Mouse (Mus musculus) stomach, embryonic 14.5 days (tissue): ENCODE results near the gene Ift22. TPM values are rescaled to one million over a fixed set of nuclear protein-coding genes. Genes with fewer than 3 reads are reported as not detected.

ENCODE experiments used
- ATAC-seq: fragments of 200-750 bp; cut with Nextera tagmentation; 2 replicates; pipeline ENCODE4 v1.8.0; 2017; ENCODE audit warnings: low read depth, moderate TSS enrichment; ENCODE audit not compliant: insufficient number of reproducible peaks, insufficient read depth, low FRiP score
- H3K27ac ChIP-seq: fragments of 300-500 bp; sonication (generic); 2 replicates; pipeline ENCODE4 v1.5.1; 2014; ENCODE audit warnings: mild to moderate bottlenecking, low read length, moderate library complexity, mixed read lengths
- H3K27me3 ChIP-seq: fragments of 300-500 bp; sonication (generic); 2 replicates; pipeline ENCODE4 v1.6.1; 2014; ENCODE audit warnings: low read length, control low read depth, mixed read lengths; ENCODE audit not compliant: control insufficient read depth, insufficient read depth
- H3K36me3 ChIP-seq: fragments of 300-500 bp; sonication (generic); 2 replicates; pipeline ENCODE4 v1.6.1; 2014; ENCODE audit warnings: mild to moderate bottlenecking, control low read depth, low read length, moderate library complexity, mixed read lengths; ENCODE audit not compliant: control insufficient read depth, insufficient read depth
- H3K4me1 ChIP-seq: fragments of 300-500 bp; sonication (generic); 2 replicates; pipeline ENCODE4 v1.6.1; 2014; ENCODE audit warnings: low read length, control low read depth, mixed read lengths; ENCODE audit not compliant: control insufficient read depth, insufficient read depth
- H3K4me2 ChIP-seq: fragments of 300-500 bp; sonication (generic); replicated peaks from 2 replicates; pipeline ENCODE4 v1.6.1; 2014; ENCODE audit warnings: low read depth, low read length, control low read depth
- H3K4me3 ChIP-seq: fragments of 300-500 bp; sonication (generic); 2 replicates; pipeline ENCODE4 v1.5.1; 2014; ENCODE audit warnings: low read depth, low read length, control low read depth
- H3K9ac ChIP-seq: fragments of 300-500 bp; sonication (generic); replicated peaks from 2 replicates; pipeline ENCODE4 v1.6.1; 2014; ENCODE audit warnings: low read depth, mild to moderate bottlenecking, control low read depth, low read length, moderate library complexity, mixed read lengths
- H3K9me3 ChIP-seq: fragments of 300-500 bp; sonication (generic); 2 replicates; pipeline ENCODE4 v1.6.1; 2016; ENCODE audit warnings: low read depth, low read length, control low read depth; ENCODE audit not compliant: control insufficient read depth
- WGBS: fragments of 180-500 bp; shearing (Covaris S2); extraction: QIAGEN DNeasy Blood & Tissue Kit; methylation state at CpG from one replicate; pipeline ENCODE4 v1.1.7; 2014; 5-methylcytosine and 5-hydroxymethylcytosine counted together
- polyA plus RNA-seq: library from polyadenylated mRNA; unstranded; fragments of >200 nt; fragmentation: Nextera tagmentation; extraction: Ambion mirVana; gene quantifications from 2 replicates; pipeline ENCODE4 v1.2.1, GENCODE M21; 2014

Gene Ift22
- polyA plus RNA-seq, 1 experiment from 2014 or later, result 75.1 TPM

DNA sequence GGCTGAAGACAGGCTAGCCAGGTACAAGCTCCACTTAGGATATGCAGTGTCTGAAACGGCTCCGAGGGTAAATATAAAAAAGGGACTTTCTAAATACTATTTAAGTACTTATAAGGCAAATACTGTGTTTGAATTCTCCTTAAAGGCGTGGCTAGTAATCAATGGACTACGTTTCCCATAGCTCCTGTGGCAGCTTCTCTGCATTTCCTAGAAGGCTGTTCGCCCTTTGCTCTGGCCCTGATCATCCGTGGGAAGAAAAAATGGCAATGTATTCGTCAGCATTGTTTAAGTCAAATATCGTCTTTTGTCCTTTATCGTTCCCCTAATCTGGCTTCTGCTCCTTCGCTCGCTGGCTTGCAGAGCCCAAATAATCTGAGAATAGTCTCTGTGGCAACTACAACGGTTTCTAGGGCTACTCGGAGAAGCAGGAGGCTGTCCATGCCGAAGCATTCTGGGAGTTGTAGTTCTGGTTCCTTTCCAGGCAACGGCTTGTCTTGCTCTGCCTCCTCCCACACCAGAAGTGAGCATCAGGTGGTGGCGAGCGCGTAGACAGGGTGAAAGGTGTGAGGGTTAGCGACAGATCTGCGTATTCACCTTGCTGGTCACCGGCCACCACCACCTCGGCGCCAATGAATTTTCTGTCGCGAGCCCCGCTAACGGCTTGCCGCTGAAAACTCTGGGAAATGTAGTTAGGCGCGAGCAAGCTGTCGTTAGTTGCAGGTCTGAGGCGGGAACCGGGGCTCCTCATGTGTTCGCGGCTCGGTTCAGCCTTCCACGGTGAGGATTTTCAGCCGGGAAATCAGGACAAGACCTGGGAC lies 10.9 kb downstream of the Ift22 start:
- Histone ChIP-seq H3K4me1 (peaks cover 4% of the 10 kb centered on the region; the same call in 1 of the 2 replicates), H3K4me2 (peak overlapping the region; percentile 89), H3K9me3 (no peaks in the 10 kb centered on the region), H3K9ac (peak overlapping the region; percentile 53), H3K27ac (peak overlapping the region; percentile 48; the same call in 1 of the 2 replicates), H3K27me3 (no peaks in the 10 kb centered on the region), H3K36me3 (no peaks in the 10 kb centered on the region), H3K4me3 (peak overlapping the region; percentile 61)
- peak; percentile 89 for ATAC-seq
- 2% methylated on average over 38 of the region's 38 CpGs for WGBS

DNA sequence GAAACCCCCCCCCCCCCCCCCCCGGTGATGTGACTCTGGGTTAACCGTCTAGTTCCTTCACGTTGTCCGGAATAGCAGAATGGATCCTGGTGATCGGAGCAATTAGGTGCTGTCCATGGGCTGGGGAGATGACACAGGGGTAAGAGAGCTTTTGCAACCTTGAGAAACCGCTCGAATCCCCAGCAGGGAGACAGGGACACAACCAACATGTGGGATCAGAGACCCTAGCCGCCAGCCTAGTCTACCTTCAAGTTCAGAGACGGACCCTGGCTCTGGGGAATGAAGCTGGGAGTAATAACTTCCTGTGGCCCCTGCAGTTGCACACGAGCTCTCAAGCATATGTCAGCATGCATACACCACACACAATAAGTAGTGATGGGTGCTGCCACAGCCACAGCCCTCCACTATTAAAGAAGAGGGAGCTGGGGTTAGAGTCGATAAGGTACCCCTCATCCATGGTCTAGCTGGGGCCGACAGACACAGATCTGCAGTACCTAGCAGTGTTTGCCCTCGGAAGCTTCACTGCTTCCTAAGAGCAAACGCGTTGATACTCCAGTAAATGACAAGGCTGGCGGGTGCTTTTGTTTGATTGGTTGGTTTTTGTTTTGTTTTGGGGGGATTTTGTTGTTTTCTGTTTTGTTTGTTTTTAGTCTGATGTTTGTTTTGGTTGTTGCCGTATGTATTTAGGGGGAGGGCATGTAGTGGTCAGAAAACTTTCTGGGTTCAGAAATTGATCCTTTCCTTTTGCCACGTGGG lies 11.8 kb downstream of the Ift22 start:
- Histone ChIP-seq H3K27ac (peak overlapping the region; percentile 48; the same call in 1 of the 2 replicates), H3K4me3 (peak overlapping the region; percentile 61), H3K9me3 (no peaks in the 10 kb centered on the region), H3K4me1 (peaks cover 4% of the 10 kb centered on the region; the same call in 1 of the 2 replicates), H3K36me3 (no peaks in the 10 kb centered on the region), H3K27me3 (no peaks in the 10 kb centered on the region), H3K9ac (peak overlapping the region; percentile 53), H3K4me2 (peak overlapping the region; percentile 89)
- WGBS, result 19% methylated on average over 18 of the region's 18 CpGs
- no peak for ATAC-seq

DNA sequence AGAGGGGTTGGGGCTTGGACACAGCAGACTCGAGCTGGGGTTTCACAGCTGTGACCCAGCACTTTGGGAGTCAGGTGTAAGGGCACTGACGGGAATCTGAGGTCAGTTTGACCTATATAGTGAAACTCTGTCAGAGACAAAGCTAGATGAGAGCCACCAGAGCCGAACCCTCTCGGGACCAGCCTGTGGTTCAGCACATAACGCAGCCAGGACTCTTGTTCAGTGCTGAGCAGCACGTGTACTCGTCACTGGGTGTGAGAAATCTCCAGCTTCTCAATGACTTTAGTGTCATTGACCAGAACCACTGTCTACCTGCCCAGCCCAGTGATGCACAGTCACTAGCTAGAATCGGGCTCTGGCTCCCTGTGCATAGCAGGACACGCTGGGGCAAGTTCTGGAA lies 14.9 kb downstream of the Ift22 start:
- H3K27ac ChIP-seq, result no peak overlapping the region
- H3K4me3 ChIP-seq, result no peak overlapping the region
- no peak overlapping the region for H3K9ac ChIP-seq
- H3K4me1 ChIP-seq, result peaks cover 4% of the 10 kb centered on the region; the same call in 1 of the 2 replicates
- no peak for ATAC-seq
- H3K9me3 ChIP-seq, result no peaks in the 10 kb centered on the region
- no peak overlapping the region for H3K4me2 ChIP-seq
- WGBS, result 81% methylated on average over 9 of the region's 9 CpGs
- no peaks in the 10 kb centered on the region for H3K36me3 ChIP-seq
- no peaks in the 10 kb centered on the region for H3K27me3 ChIP-seq

DNA sequence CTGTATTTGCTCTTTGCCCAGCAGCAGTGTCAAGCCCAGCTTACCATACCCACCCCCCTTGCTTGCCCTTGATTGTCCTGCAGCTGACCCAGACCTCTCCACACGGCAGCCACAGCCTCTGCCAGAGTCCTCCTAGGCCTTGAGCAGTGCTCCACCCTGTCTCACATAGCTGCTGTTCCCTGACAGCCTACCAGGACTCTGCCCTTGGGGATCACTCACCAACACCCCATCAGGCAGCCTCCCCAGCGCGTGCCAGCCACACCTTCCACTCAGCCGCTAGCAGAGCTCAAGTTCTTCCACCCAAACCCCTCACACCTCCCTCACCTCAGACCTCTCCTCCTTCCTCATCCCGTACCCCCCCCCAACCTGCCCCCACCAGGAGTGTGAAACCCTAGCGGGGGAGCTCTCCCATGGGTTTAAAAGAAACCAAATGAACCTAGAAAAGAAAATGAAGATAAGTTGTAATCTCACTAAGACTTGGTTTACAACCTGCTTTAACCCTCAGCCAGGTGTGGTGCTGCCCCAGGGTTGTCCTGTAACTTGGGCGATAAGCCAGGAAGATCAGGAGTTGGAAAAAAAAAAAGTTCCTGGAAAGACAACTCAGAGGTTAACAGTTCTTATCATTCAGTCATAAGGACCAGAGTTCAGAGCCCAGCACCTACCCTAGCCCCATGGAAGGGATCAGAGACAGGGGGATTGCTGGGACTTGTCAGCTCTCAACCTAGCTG lies 16.0 kb downstream of the Ift22 start:
- H3K4me1 ChIP-seq, result peaks cover 4% of the 10 kb centered on the region; the same call in 1 of the 2 replicates
- 51% methylated on average over 7 of the region's 7 CpGs for whole genome bisulfite sequencing
- H3K27me3 ChIP-seq, result no peaks in the 10 kb centered on the region
- H3K9ac ChIP-seq, result no peak overlapping the region
- no peaks in the 10 kb centered on the region for H3K9me3 ChIP-seq
- no peak overlapping the region for H3K4me3 ChIP-seq
- no peak for ATAC-seq
- no peaks in the 10 kb centered on the region for H3K36me3 ChIP-seq
- H3K27ac ChIP-seq, result no peak overlapping the region
- no peak overlapping the region for H3K4me2 ChIP-seq

DNA sequence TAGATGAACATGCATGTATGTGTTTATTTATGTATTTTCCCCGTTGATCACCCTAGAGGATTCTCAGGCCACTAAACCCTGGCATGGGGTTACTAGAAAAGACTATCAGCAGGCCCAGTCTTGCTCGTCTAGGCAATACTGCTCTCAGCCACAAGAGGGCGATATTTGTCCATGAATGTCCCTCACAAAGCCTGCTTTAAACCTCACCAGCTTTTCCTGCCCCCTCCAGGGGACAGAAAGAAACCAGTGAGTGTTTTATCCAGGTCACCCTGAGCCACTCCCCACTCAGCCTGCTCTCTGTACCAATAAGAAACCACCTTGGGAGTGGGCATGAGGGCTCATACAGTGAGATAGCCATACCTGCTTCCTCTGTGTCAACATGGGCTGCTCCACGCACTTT lies 21.1 kb downstream of the Ift22 start:
- Histone ChIP-seq H3K27ac (no peak overlapping the region; the same call in 1 of the 2 replicates), H3K9me3 (no peaks in the 10 kb centered on the region), H3K4me3 (no peak overlapping the region), H3K4me1 (no peaks in the 10 kb centered on the region), H3K4me2 (no peak overlapping the region), H3K36me3 (no peaks in the 10 kb centered on the region), H3K27me3 (no peaks in the 10 kb centered on the region), H3K9ac (no peak overlapping the region)
- ATAC-seq, result peak; percentile 78; the same call in 1 of the 2 replicates
- WGBS, result 17% methylated on average over 4 of the region's 4 CpGs

DNA sequence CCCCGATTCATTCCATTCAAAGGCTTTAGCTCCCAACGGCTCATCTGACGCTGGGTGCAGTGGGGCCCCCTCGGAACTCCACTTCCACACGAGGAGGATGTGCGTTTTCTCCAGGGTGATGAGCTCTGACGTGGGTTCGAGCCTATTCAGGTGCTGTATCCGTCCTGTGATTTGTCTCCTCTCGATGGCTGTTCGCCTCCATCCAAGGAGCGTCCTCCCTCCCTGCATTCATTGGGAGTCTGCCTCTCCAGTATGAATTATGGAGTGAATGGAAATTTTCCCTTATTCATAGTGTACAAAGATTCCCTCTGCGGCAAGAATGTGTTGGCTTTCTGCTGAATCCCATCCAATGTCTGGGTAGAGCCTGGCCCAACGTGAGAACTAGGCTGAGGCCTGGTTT lies 23.9 kb downstream of the Ift22 start:
- no peak overlapping the region for H3K27ac ChIP-seq
- no peak overlapping the region for H3K4me2 ChIP-seq
- H3K4me3 ChIP-seq, result no peak overlapping the region

DNA sequence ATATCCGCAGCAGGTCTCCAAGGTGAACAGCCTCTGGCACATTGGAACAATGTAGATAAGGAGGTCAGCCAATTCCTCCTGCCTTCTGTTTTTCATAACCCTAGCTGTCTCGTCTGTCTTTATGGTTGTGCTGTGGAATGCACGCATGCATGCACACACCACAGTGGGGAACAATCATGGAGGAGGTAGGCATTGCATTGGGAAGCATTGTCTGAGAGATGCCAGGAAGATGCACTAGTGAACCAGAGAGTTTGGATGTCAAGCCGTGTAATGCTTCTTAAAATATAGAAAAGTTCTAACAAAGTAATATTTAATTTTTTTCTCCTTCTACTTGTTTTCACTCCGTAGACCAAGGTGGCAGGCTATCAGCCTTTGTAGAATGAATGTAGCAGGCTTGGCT lies 25.0 kb downstream of the Ift22 start:
- H3K4me3 ChIP-seq, result no peak overlapping the region
- no peaks in the 10 kb centered on the region for H3K36me3 ChIP-seq
- H3K27ac ChIP-seq, result no peak overlapping the region
- no peaks in the 10 kb centered on the region for H3K9me3 ChIP-seq
- no peak overlapping the region for H3K4me2 ChIP-seq
- WGBS, result 84% methylated on average over 5 of the region's 5 CpGs
- H3K9ac ChIP-seq, result no peak overlapping the region
- H3K27me3 ChIP-seq, result no peaks in the 10 kb centered on the region
- no peaks in the 10 kb centered on the region for H3K4me1 ChIP-seq
- ATAC-seq, result no peak

More for the DNA sequence above, 23.9 kb downstream of the Ift22 start:
- Histone ChIP-seq H3K36me3 (no peaks in the 10 kb centered on the region), H3K27me3 (no peaks in the 10 kb centered on the region), H3K9ac (no peak overlapping the region), H3K4me1 (no peaks in the 10 kb centered on the region), H3K9me3 (no peaks in the 10 kb centered on the region)
- 86% methylated on average over 14 of the region's 14 CpGs for WGBS
- no peak for ATAC-seq

DNA sequence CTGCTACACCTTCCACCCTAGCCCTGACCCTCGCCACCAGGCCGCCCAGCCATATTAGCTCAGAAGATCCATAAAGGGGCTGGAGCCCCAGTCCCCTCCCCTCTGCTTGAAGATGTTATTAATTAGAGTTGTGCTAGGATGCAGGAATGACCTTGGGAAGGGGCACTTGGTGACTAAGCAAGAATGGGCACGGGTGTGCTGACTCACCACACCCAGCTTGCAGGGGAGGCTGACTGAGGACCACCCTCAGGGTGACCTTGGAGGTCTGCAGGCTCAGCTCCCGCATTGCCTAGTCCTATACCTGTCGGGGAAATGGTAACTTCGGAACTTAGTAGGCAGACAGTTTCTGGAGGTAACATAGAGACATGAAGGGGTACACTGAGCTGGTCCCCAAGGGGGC lies 26.0 kb downstream of the Ift22 start:
- Histone ChIP-seq H3K4me3 (no peak overlapping the region), H3K36me3 (no peaks in the 10 kb centered on the region), H3K4me1 (no peaks in the 10 kb centered on the region), H3K9me3 (no peaks in the 10 kb centered on the region), H3K4me2 (no peak overlapping the region), H3K9ac (no peak overlapping the region), H3K27me3 (no peaks in the 10 kb centered on the region), H3K27ac (no peak overlapping the region)
- no peak for ATAC-seq
- 85% methylated on average over 6 of the region's 6 CpGs for WGBS
